Mouse (Mus musculus) cerebellum, adult 9-11 months (tissue): Measurements from ENCODE around the gene Arhgap10.

Experiments
- DNase-seq: peaks from one replicate; pipeline ENCODE4 v3.0.0; 2022

Gene Arhgap10

DNA sequence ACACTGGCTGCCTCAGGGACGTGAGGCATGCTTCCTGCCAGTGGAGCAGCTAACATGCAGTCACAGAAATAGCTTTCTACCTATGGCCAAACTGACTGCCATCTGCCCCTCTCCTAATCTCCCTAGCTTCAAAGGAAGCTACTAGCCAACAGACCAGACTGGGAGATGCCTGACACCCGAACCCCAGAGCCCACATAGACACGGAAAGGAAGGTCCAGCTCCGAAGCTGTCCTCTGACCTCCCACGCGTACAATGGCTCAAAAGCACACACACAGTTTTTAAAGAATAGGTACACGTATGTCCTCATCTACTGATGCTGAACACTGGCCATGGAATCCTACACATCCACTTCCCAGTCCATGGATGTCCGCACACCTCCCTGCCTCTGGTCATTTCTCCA lies 2.0 kb downstream of the Arhgap10 start:
- peak; percentile 72 for DNase-seq

DNA sequence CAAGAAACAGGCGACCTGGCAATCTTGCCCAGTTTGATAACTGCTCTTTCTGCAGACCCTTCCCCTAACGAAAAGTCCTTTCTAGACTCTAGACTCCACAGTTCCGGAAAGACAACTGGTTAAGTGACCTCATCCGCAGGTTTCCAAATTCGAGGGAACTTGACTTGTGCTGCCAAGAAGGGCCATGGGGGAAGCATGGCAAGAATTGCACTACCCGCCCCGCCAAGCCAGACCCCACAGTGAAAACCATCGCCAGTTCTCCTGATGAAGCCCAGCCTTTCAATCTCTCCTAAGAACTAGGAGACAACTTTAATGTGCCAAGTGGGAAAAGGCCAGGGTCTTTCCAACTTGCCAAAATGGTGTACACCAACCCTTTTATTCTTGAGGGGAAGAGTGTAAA lies 2.6 kb downstream of the Arhgap10 start:
- peak; percentile 46 for DNase-seq

DNA sequence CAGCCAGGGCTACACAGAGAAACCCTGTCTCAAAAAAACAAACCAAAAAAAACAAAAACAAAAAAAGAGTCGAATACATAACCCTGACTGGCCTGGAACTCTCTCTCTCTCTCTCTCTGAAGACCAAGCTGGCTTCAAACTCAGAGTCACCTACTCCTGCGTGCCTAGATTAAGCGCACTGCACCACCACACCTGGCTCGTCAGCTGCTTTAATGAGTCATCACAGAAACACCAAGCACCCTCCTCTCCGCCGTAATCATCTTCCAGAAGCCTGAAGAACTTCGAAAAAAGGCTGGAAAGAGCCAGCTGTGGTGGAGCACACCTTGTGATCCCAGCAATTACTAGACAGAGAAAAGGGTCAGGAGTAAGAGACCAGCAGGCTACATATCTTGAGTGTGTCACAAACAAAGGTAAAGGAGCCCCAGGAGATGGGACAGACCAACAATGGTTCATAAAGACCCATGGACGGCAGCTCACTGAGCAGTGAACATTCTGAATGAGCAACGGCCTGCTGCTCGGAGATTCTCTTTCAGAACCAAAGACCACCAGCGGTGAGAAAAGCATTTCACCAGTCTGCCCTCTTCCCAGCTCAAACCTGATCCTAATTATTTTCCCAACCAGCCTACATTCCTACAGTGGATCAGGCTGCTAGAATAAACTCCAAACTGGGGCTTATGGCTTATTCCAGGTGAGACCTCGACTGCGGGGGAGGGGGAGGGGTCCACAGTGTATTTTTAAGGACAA lies 5.8 kb downstream of the Arhgap10 start:
- DNase-seq: no peak

DNA sequence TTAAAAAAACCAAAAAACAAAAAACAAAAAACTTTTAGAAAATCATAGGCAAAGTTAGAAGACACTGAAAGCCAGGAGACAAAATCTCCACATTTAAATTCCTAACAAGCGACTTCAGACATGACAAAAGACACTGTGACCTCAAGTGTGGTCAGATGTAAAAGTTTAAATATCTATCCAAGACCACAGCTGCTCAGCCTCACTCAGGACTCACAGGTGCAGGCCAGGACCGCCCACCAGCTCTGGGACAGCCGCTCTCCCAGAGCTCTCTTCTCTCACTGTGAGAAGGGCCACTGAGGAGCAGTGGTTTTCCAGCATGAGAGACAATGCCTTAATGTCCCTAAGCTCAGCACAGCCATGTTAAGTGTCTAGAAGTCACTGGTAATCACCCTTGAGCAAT lies 7.3 kb downstream of the Arhgap10 start:
- DNase-seq: no peak

DNA sequence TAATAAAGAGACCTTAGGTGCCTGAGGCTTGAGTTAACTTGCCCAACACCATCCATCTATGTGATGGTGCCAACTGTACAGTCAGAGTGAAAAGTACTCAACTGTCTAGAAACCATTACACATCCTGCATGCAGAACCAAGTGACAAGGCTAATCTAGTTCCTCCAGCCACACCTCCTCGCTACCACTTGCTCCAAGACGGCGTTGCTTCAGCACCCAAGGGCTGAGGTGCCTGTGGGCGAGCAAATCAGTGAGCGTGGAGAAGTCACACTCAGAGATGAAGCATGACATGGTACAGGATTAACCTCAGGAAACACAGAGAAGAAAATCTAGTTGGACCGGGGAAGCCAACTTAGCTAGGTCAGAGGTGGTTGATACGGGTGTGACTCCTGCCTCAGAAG lies 8.7 kb downstream of the Arhgap10 start:
- no peak for DNase-seq

DNA sequence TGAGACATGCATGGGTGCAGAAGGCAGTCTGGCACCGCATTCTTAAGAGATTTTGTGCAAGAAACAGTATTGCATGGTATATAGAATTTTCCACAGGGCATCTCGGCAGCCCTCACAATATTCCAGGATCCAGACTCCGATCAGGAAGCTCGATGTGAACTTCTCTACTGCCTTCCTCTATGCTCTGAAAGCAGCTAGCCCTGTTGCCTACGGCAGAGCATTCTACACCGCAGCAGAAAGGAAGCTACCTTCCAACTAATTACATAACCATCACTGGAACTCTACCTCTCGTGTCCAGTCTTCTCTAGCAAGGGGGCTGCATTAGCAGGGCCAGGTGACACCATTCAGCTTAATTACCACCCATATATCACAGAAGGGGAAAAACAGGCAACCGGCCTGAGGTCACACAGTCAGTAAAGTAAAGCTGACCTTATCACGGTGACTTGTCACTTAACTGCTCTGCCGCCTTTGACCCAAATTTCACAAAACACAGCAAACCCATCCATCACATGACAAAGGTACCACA lies 10.2 kb downstream of the Arhgap10 start:
- no peak for DNase-seq

DNA sequence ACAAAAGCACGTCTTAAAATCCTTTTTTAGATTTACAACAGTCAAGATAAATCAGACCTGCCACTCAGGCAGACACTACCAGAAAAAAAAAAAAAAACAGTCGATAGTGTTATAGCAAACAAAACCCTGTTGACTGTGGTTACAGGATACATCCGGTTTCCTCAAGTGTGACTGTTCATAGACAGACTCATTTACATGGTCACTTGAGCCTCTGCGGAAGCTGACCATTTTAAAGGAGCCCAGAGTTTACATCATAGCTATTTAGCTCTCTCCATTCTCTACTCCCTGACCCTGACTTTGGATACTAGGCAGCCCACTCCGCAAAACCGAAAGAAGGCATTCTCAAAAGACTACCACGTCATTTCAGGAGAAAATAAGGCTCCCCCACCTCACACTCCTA lies 11.2 kb downstream of the Arhgap10 start:
- DNase-seq: no peak

DNA sequence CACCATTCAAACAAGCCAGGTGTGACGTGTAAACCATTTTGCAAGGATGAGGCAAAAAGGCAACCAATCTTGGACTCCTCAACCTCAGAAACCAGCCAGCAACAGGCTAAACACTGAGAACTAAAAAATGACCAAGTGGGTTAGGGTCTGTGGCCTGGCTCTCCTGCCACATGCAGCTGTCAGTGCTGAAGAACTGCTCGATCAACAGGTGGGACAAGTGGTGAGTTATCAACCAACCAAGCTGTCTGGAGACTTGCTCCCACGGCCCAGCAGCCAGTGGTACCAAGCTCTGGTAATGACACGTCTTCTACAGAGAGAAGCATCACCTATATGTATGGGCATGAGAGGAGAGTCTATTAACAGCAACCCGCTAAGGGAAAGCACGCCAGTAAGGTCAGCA lies 15.2 kb downstream of the Arhgap10 start:
- no peak for DNase-seq

DNA sequence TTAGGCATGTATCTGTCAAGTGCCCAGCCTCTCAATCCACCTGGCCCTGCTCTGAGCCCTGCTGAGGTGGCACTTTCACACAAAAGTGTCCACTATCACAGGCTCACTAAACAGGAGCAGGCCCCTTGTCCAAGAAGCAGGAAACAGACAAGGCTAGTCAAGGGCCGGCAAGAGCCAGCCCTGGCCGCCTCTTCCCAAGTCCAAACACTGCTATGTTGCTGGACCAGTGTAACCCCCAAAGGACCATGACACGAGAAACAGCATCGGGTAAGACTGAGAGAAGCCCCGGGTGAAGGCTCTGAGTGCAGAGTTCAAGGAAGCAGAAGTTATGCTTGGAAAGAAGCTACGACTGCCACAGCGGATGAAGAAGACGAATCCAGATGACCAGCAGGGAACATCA lies 16.6 kb downstream of the Arhgap10 start:
- DNase-seq: no peak

DNA sequence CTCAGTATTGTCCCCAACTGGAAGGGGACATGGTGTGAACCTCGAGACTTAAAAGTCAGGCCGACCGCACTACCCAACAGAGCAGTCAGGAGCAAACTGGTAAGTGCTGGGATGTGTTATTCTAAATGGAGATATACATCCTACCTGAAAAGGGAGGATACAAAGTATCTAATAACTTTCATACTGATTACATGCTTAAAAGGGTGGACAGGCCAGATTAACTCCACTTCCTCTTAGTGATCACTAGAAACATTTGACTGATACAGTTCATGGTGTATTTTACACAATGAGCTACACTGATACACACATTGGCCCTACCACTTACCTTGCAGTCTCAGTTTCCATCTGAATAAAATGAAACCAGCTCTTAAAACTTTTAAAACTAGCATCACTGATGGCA lies 17.5 kb downstream of the Arhgap10 start:
- DNase-seq: no peak

DNA sequence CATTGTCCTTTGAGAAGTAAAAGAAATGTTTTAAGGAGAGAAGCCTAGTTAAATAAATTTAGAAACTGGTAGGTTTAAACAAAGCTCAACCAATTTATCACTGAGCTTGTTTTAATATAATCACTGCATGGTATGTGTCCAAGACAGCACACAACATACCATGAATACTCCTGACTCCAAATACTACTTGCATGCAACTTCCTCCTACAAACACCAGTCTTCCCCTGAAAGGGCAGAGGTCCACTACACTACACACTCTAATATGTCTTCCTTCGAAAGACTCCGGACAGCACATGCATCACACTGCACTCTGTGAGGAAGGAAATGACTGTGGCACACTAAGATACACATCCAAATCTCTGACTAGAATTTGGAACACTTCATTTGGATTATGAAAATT lies 20.3 kb downstream of the Arhgap10 start:
- DNase-seq: no peak

DNA sequence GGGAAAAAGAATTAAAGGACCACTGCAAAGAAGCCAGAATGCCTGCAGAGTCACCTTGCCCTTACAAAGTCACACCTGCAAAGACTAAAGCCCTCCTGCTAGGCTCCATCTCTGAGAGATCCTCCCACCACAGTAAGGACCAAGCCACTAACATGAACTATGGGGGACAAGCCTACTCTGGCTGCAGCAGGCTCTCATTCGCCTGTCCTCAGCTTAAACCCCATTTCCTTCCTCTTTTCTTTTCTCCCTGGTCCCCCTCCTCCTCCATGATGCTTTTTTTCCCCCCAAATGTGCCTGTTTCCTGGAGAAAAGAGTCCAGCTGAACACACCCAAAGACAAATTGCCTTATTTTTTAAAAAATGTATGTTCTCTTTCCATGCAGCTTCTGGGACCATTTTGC lies 21.5 kb downstream of the Arhgap10 start:
- DNase-seq: no peak

DNA sequence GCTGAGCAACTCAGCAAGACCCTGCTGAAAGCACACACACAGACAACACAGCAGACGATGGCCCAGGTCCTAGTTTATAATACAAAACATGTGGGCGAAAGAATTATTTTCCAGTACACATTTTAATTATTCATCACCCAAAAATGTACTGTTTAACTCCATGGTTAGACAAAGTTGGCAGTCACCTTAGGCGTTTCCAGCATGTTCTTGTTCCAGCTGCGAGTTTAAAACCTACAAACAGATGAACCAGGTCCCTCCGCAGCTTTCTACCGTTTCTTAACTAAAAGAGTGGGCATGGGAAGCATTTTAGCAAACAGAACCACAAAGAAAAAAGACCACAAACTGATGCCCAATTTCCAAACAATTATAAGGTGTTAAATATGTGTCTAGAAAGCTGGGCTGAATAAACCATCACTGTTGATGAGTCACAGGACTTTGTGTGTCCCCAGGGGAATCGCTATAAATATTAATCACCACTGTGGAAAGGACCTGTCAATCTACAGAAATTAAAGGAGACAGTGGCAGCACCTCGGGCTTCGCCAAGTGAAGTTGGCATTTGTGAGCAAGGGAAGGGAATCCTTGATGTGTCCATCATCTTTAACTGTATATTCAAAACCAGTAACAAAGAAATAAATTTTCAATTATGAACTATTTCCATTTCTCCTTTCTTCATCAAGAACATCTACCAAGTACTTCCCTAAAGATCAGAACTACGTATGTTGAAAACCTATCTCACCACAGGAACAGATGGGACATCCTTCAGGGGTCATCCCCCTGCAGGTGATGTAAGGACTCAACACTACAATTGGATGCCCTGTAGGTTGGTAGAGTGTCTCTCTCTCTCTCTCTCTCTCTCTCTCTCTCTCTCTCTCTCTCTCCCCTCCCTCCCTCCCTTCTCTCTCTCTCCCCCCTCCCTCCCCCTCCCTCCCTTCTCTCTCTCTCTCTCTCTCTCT lies 23.1 kb downstream of the Arhgap10 start:
- no peak for DNase-seq

DNA sequence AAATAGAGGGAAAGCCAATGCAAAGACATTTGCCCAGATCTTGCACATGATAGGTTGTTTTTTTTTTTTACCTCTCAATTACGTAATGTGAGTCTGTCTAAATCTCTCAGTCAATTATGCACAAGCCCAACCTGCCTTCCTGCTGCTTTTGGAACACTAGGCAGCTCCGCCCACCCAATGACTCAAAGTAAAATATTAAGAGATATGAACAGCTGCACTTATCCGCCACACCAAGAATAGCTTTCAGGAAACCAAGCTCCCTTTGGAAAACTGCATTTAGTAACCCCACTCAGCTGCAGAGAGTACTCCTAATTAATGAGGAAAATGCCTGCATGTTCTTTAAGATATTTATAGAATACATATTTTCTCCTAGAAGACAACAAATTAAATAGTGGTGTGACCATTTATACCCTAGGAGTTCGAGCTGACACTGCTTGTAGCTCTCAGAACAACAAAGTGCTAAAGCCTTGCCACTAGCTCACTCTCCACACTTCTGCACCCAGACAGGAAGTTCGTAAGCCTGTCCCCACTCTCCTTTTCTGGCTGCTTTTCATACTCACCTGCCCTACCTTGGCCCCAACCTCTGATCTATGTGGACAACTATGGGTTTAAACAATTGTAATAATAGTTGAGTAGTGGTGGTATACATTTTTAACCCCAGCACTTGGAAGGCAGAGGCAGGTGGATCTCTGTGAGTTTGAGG lies 25.2 kb downstream of the Arhgap10 start:
- DNase-seq: no peak

DNA sequence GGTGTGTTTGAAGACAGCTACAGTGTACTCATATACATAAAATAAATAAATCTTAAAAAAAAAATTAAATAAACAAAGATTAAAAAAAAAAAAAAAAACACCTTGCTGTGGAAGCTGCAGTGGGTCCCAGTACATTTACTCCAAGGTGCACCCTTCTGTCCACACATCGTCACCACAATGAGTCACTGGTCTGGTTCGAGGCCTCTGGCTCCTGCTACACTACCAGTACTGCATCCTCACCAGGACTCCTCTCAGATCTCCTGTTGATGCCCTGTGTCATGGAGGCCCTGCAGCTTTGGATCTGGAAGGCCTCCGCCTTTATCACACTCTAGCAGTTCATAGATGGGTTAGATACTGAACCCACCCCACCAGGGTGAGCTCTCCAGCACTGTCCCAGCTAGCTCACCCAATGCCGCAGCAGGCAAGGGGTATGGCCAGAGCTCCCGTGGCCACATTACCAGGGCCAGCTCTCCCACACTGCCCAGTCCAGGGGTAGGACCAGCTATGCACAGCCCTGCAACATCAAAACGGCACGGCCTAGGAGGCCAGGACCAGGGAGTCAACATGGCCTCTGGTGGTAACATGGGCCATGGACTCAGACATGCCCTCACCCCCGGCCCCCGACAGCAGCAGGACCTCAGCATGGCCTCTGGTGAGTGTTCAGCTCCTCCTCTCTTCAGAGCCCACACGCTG lies 26.4 kb downstream of the Arhgap10 start:
- DNase-seq: no peak

DNA sequence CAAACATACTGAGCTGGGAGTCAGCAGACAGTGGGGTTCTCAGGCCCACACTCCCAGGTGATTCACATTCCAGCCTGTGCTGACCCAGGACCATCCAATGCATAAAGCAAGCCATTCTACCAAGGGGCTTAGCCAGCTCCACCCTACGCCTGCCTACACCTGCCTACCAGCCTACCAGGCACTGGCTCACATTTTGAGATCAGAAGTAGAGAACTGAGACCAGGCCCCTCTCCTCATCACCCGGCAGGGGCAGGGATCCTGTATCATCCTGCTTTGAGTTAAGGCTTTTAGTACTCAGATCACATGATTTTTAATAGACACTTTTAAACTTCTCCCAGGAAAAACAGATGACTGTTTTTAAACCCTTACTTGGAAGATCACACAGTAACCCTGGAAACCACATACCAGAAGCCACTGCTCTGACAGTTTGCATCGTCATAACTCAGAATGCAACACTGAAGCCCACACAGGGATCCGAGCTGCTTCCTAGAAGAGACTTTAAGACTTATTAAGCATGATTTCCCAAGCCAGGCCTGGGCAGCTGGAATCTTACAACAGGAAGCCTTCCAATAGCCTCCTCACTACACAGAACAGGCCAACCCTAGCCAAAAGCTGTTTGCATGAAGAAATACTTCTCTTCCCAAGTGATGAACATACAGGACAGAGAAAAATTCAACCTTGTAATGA lies 27.5 kb downstream of the Arhgap10 start:
- no peak for DNase-seq

DNA sequence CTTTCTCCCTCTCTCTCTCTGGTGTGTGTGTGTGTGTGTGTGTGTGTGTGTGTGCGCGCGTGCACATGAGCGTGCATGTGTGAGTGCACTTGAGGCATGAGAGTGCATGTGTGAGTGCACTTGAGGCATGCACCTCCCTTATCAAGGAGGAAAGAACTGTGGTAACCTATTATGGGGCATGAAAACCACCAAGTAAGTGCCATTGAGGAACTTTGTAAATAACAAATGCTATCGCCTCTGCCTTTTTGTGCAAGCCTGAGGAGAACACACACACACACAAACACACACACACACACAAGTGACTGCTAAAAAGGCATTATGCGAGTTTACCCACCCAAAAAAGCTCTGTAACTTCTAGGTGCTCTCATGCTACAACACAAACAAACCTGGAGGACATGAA lies 28.5 kb downstream of the Arhgap10 start:
- no peak for DNase-seq

DNA sequence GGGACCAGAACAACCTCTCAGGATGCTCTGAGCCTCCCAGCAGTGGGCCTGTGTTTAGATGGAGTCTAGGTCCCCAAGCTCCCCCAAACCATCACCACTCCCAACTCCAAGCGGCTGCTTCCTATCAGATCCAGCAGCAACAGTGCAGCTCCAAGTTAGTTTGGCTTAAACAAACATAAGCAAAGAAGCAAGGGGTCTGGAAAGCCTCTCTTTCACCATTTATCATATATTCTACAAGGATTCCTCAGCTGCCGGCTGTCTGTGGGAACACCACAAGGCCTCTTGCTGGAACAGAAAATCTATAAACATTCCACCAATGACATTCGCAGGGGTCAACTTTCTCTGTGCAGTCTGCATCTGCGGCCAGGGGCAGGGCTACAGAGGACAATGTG lies 29.5 kb downstream of the Arhgap10 start:
- no peak for DNase-seq

DNA sequence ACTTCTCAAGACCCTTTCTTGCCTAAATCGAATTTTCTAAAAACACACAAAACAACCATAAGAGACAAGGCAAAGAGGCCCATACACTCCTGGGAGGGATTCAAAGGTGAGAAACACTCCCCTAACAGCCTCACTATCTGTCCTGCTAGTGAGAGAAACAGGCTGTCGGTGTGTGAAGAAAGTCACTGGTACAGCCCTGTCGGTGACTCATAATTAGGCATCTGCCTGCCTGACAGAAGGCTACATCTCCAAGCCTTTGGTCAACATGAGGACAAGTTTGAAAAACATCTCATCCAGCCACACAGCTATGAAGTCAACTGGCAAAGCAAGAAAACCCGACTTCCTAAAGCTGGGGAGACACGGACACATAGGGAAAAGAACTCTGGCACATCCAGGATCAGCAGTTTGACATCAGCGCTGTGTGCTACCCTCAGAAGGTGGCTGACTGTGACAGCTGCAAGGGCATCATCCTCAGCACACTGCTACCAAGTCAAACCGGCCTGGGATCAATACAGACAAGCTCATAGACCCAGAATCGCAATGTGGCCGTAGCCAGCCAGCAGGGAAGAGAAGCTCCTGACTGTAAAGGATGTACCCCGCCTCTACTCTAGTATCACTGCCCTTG lies 30.1 kb downstream of the Arhgap10 start:
- DNase-seq: no peak

DNA sequence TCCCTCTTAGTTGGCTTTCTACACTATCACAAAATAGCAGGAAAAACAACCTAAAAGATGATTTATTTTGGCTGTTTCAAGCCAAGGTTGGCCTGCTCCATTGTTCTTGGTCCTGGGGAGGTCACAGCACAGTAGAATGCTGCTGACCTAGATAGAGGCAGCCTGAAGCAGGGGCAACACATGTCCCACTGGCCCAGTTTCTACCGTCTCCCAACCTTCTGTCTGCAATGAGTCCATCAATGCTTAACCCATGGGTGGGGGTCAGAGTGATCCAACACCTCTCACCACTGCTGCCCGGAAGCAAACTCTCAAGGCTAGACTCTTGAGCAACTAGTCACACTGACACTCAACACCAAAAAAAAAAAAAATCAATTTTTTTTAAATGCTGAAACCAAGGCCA lies 31.0 kb downstream of the Arhgap10 start:
- DNase-seq: no peak

DNA sequence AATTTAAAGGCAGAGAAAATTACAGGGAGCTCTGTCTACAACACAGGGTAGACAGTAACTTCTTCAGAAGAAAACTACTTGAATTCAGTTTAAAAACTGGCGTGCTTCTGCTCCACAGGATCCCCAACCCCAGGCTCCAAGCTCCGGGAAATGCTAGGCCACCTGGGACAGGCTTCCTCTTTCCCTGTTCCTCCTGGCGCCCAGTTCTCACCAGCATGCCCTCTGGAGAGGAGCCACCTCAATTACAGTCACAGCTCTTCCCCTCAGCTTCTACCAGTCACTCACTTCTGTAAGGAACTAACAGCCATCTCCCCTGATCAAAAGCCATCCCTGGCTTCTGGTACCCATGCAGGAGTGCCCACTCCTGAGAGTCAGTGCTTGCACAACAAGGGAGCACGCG lies 32.9 kb downstream of the Arhgap10 start:
- peak; percentile 31 for DNase-seq

DNA sequence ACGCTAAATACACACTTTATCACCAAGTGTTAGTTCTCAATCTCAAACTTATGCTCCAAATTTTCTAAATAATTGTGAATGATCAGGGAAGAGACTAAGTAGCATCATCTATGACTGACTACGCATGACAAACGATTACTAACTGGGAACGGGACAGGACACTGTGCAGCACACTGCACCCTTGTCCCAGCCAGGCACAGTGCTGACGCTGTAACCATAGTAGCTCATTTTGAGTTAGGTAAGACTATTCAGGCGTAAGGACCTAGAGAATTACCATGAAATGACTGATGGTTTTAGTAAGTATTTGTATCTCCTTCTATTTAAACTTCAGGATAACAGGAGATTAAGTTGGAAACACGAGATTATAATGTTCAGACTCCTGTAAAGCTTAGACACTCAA lies 33.5 kb downstream of the Arhgap10 start:
- DNase-seq: no peak
